Mouse (Mus musculus) liver, postnatal 0 days (tissue): ENCODE data around the gene Pip4k2a.

Source experiments
- CTCF ChIP-seq: sonication (generic); IDR thresholded peaks from 2 replicates; pipeline ENCODE4 v1.5.1; 2016; ENCODE audit warnings: antibody characterized with exemption, low read depth
- EP300 ChIP-seq: IDR thresholded peaks from 2 replicates; pipeline ENCODE4 v1.6.1; 2016; ENCODE audit warnings: antibody characterized with exemption, low read depth, mild to moderate bottlenecking

DNA sequence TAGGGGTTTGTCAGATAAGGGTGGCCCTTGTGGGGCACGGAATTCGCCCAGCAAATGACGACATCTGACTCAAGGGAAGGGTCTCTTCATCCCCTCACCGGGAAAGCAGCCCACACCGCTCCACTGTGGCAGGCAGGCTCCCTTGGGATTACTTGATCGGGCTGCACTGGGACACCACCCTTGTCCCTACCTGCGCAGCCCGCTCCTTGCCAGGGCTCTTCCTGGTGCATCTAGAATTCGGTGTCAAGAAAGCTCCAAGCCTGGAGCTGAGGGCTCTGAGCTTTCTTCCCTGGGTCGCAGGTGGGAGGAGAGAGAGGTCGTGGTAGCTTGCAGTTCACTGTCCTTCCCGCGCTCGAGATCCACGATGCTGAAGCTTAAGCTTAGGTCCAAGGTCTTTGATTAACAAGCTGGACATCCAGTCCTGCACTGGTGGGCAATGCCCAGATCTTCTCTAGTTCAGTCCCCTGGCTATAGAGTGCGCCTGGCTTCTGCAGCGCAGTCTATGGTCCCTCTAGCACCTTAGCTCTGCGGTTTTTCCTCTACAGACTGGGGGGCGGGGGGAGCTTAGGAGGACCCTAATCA lies 196.6 kb downstream of the Pip4k2a start:
- TF ChIP-seq EP300 (no peak), CTCF (no peak)
